Mouse (Mus musculus) kidney, embryonic 16.5 days (tissue): ENCODE measurements around the gene Defb7. TPM values are rescaled to one million over a fixed set of nuclear protein-coding genes. Genes with fewer than 3 reads are reported as not detected.
A peak's percentile ranks its signal among the peaks of the same experiment; 100 is the strongest.

Experiments used
- ATAC-seq: fragments of 200-750 bp; cut with Nextera tagmentation; 2 replicates; pipeline ENCODE4 v1.8.0; 2017; ENCODE audit warnings: moderate TSS enrichment; ENCODE audit not compliant: low FRiP score, low TSS enrichment
- H3K27ac ChIP-seq: fragments of 300-500 bp; sonication (generic); 2 replicates; pipeline ENCODE4 v1.5.1; 2014; ENCODE audit warnings: low read length
- H3K27me3 ChIP-seq: fragments of 300-500 bp; sonication (generic); 2 replicates; pipeline ENCODE4 v1.6.1; 2014; ENCODE audit warnings: low read length, control low read depth, mixed read lengths; ENCODE audit not compliant: insufficient read depth
- H3K36me3 ChIP-seq: fragments of 300-500 bp; sonication (generic); 2 replicates; pipeline ENCODE4 v1.6.1; 2014; ENCODE audit warnings: low read length, control low read depth, mixed read lengths; ENCODE audit not compliant: insufficient read depth
- H3K4me1 ChIP-seq: fragments of 300-500 bp; sonication (generic); 2 replicates; pipeline ENCODE4 v1.6.1; 2014; ENCODE audit warnings: low read length, control low read depth, mixed read lengths; ENCODE audit not compliant: insufficient read depth
- H3K4me2 ChIP-seq: fragments of 300-500 bp; sonication (generic); replicated peaks from 2 replicates; pipeline ENCODE4 v1.6.1; 2014; ENCODE audit warnings: low read depth, low read length
- H3K4me3 ChIP-seq: fragments of 300-500 bp; sonication (generic); 2 replicates; pipeline ENCODE4 v1.5.1; 2014; ENCODE audit warnings: mild to moderate bottlenecking, low read length
- H3K9ac ChIP-seq: fragments of 300-500 bp; sonication (generic); replicated peaks from 2 replicates; pipeline ENCODE4 v1.6.1; 2014; ENCODE audit warnings: low read length
- H3K9me3 ChIP-seq: fragments of 300-500 bp; sonication (generic); 2 replicates; pipeline ENCODE4 v1.6.1; 2016; ENCODE audit warnings: low read length, control low read depth
- WGBS: fragments of 180-500 bp; shearing (Covaris S2); extraction: QIAGEN DNeasy Blood & Tissue Kit; methylation state at CpG from one replicate; pipeline ENCODE4 v1.1.7; 2014; 5-methylcytosine and 5-hydroxymethylcytosine counted together
- microRNA-seq: library from miRNA; unstranded; fragments of <30 nt; microRNA quantifications from one replicate; pipeline ENCODE4, GENCODE M21; 2016
- polyA plus RNA-seq: library from polyadenylated mRNA; unstranded; fragments of >200 nt; fragmentation: Nextera tagmentation; extraction: Ambion mirVana; gene quantifications from 2 replicates; pipeline ENCODE4 v1.2.1, GENCODE M21; 2015

Gene Defb7
- not detected in 2 replicates for polyA plus RNA-seq

DNA sequence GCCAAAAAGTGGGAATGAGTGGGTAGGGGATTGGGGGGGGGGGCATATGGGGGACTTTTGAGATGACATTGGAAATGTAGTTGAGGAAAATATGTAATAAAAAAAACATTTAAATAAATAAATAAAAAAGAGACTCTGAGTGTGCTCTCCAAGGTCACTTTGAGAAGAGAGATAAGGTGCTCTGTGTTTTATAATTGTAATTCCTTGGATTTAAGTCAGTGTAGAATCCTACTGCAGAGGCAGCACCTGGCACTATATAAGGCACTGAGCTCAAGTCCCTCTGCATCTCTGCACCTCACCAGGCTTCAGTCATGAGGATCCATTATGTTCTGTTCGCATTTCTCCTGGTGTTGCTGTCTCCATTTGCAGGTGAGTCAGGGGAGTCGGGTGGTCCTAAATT is at the start of gene Defb7:
Gene Defb7, plus strand, starts transcription at position 301 of the 400 bp plus-strand sequence.
- H3K4me1 ChIP-seq, result no peaks in the 10 kb centered on the region
- no peak within 1 kb of the TSS for H3K9ac ChIP-seq
- 93% methylated on average over 2 of the region's 2 CpGs for WGBS
- no peaks in the 10 kb centered on the region for H3K36me3 ChIP-seq
- H3K4me3 ChIP-seq, result no peak within 1 kb of the TSS
- no peak for ATAC-seq
- 0 out of 2 replicates have a peak, but pooled peaks cover 2% of the 10 kb centered on the region for H3K9me3 ChIP-seq
- no peak within 1 kb of the TSS for H3K4me2 ChIP-seq
- H3K27me3 ChIP-seq, result no peaks in the 10 kb centered on the region
- H3K27ac ChIP-seq, result no peak within 1 kb of the TSS

DNA sequence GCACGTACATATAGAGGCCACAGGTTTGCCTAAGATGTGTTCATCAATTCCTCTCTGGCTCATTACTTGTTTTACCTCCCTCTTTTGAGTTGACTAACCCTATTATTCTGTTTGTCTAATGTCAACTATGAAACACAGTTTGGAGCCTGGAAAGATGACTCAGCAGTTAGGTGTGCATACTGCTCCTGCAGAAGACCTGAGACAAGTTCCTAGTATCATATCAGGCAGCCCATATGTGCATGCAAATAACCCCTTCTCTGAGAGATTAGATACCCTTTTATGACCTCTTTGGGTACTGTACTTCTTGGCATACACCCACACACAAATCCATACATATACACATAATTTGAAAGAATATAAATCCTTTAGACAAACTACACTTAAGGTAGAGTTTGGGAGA is 48.5 kb upstream of the Defb7 start:
- Histone ChIP-seq H3K4me2 (no peak overlapping the region), H3K36me3 (no peaks in the 10 kb centered on the region), H3K4me1 (no peaks in the 10 kb centered on the region), H3K9me3 (peaks cover 6% of the 10 kb centered on the region; the same call in 1 of the 2 replicates), H3K9ac (no peak overlapping the region), H3K4me3 (no peak overlapping the region), H3K27ac (no peak overlapping the region), H3K27me3 (no peaks in the 10 kb centered on the region)
- ATAC-seq, result no peak
- WGBS, result 73% methylated on average over 1 of the region's 1 CpGs

DNA sequence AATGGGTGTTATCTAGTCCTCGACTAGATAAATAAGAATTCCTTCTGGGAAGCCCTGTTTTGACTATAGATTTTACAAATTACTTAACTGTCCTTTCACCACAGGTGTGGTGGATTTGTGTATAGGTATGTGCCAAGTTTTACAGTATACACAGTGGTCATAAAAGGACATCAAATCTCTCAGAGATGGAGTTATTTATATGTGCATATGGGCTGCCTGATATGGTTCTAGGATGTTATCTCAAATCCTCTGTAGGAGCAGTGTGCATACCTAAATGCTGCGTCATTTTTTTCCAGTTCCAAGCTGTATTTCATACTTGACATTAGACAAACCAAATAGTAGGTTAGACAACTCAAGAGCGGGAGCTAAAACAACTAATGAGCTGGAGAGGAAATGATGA is 33.5 kb upstream of the Defb7 start:
- Histone ChIP-seq H3K27me3 (no peaks in the 10 kb centered on the region), H3K9ac (no peak overlapping the region), H3K4me3 (no peak overlapping the region), H3K9me3 (0 out of 2 replicates have a peak, but pooled peaks cover 2% of the 10 kb centered on the region), H3K36me3 (no peaks in the 10 kb centered on the region), H3K27ac (no peak overlapping the region), H3K4me2 (no peak overlapping the region), H3K4me1 (no peaks in the 10 kb centered on the region)
- WGBS, result 81% methylated on average over 3 of the region's 3 CpGs
- no peak for ATAC-seq

GRCm38 (mm10) chr8:19469026-19469425 is 25.9 kb upstream of the Defb7 start:
- Histone ChIP-seq H3K9ac (no peak overlapping the region), H3K9me3 (no peaks in the 10 kb centered on the region), H3K27me3 (no peaks in the 10 kb centered on the region), H3K4me2 (no peak overlapping the region), H3K27ac (no peak overlapping the region), H3K36me3 (no peaks in the 10 kb centered on the region), H3K4me3 (no peak overlapping the region), H3K4me1 (no peaks in the 10 kb centered on the region)
- no peak for ATAC-seq
- WGBS, result 83% methylated on average over 3 of the region's 3 CpGs

- no peaks in the 10 kb centered on the region for H3K4me1 ChIP-seq
- H3K4me3 ChIP-seq, result no peak overlapping the region
- WGBS, result 68% methylated on average over 1 of the region's 1 CpGs
- no peak overlapping the region for H3K27ac ChIP-seq
- ATAC-seq, result no peak
- H3K9me3 ChIP-seq, result 0 out of 2 replicates have a peak, but pooled peaks cover 2% of the 10 kb centered on the region
- no peak overlapping the region for H3K9ac ChIP-seq
- no peaks in the 10 kb centered on the region for H3K27me3 ChIP-seq
- no peaks in the 10 kb centered on the region for H3K36me3 ChIP-seq
- no peak overlapping the region for H3K4me2 ChIP-seq
These were observed 5.6 kb downstream of the Defb7 start for GRCm38 (mm10) chr8:19500524-19500923.

GRCm38 (mm10) chr8:19535195-19535829 is 40.4 kb downstream of the Defb7 start:
- WGBS, result 5% methylated on average over 67 of the region's 75 CpGs
- H3K27ac ChIP-seq, result no peak overlapping the region
- H3K27me3 ChIP-seq, result peaks cover 21% of the 10 kb centered on the region
- H3K4me1 ChIP-seq, result peaks cover 5% of the 10 kb centered on the region; the same call in 1 of the 2 replicates
- peaks cover 8% of the 10 kb centered on the region; the same call in 1 of the 2 replicates for H3K9me3 ChIP-seq
- peak overlapping the region; percentile 31; the same call in 1 of the 2 replicates for H3K9ac ChIP-seq
- no peaks in the 10 kb centered on the region for H3K36me3 ChIP-seq
- H3K4me2 ChIP-seq, result peak overlapping the region; percentile 62
- H3K4me3 ChIP-seq, result peak overlapping the region; percentile 41
- peak; percentile 95 for ATAC-seq

GRCm38 (mm10) chr8:19540376-19540775 is 45.5 kb downstream of the Defb7 start:
- 81% methylated on average over 1 of the region's 1 CpGs for WGBS
- H3K9ac ChIP-seq, result no peak overlapping the region
- ATAC-seq, result no peak

More at GRCm38 (mm10) chr8:19540376-19540775, 45.5 kb downstream of the Defb7 start:
- peaks cover 1% of the 10 kb centered on the region; the same call in 1 of the 2 replicates for H3K4me1 ChIP-seq
- no peak overlapping the region for H3K4me2 ChIP-seq
- H3K27me3 ChIP-seq, result peaks cover 11% of the 10 kb centered on the region
- no peaks in the 10 kb centered on the region for H3K36me3 ChIP-seq
- H3K4me3 ChIP-seq, result no peak overlapping the region
- 0 out of 2 replicates have a peak, but pooled peaks cover 2% of the 10 kb centered on the region for H3K9me3 ChIP-seq
- H3K27ac ChIP-seq, result no peak overlapping the region

Small RNA genes within 50 kb of the gene (microRNA-seq; reads per million reads assigned to microRNA genes)
- gene Gm27288 (not detected), gene Gm27852 (not detected)

Other genes with a start within 250 kb of the Defb7 start
- gene Defb5, start 247.5 kb upstream of the Defb7 start, polyA plus RNA-seq, result not detected in 2 replicates
- not detected in 2 replicates for gene Defb3, start 201.7 kb upstream of the Defb7 start, polyA plus RNA-seq
- gene Defb8, start 47.5 kb upstream of the Defb7 start, polyA plus RNA-seq, result not detected in 2 replicates
- gene 4930467E23Rik, start 234.5 kb downstream of the Defb7 start, polyA plus RNA-seq, result 0.09 TPM in 1 of 2 replicates, not detected in the other